Mouse (Mus musculus) mesoderm, embryonic 11.5 days (tissue): ENCODE data around the gene Ago3.

Source experiments
- DNase-seq: peaks from one replicate; pipeline ENCODE4 v3.0.0-alpha.2; 2012; ENCODE audit warnings: low read depth, low spot score

Ago3 gene

DNA sequence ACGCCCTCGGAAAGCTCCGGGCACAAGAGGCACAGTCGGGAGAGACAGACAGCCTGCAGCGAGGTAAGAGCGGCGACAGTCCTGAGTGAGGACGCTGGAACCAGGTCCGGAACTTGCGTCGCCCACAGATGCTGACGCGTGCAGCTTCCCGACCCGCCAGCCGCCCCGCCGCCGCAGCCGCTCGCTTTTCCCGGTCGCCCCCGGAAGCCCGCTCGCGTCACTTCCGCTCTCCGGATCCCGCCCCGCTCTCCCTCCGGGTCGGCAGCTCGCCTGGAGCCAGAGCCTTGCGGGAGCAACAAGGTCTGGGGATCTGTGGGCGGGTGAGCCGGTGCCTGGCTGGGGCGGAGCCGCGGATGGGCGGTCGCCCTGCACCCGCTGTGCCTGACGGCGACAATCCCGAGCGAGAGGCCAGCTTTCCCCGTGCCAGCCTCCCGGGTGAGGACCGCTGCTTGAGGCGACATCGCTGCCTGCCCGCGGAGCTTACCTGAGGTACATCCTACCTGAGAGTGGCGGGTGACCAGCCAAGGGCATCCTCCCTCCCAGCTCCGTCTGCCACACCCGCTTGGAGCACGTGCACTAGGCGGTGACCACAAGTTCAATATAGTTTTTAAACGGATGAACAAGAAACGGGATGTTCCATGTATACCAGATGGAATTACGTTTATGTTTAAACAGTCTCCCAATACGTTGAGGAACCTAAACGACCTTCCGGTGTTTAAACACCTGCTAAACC is at the start of gene Ago3:
TSS of gene Ago3 (minus strand) at position 210 of the 733 bp plus-strand sequence.
- DNase-seq = peak; percentile 93

DNA sequence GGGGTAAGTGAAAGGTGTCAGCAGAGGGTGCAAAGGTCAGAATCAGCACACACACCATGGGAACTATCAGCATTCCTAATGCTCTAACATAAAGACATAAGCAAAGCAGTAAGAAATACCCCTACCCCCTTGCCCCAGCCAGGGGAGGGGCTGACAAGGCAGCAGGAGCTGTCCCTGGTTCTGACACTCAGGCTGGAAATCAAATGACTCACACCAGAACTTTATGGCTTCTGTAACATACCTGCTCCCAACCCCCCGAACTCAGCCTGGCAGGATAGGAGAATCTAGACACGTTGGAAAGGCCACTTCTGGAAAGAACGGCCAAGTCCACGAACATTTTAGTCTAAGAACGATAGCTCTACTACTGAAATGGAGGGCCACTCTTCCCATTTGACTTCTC is 43.7 kb upstream of the Ago3 start:
- peak; percentile 27 for DNase-seq

DNA sequence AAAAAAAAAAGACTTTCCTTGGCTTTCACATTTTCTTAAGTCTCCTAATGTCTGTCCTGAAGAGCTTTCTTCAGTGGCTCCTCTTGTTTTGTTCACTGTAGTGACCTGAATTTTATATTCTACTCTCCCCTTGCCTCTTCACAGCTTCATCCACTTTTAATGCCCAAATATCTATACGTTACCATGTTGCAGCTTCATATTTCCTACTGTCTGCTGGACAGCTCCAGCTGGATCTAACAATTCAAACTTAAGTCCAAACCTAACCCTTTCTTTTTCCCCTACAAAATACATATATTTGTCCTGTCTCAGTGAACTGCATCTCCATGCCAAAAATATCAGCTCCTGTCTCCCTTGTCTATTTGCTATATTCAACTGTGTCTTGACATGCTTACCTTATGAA is 40.0 kb upstream of the Ago3 start:
- no peak for DNase-seq

DNA sequence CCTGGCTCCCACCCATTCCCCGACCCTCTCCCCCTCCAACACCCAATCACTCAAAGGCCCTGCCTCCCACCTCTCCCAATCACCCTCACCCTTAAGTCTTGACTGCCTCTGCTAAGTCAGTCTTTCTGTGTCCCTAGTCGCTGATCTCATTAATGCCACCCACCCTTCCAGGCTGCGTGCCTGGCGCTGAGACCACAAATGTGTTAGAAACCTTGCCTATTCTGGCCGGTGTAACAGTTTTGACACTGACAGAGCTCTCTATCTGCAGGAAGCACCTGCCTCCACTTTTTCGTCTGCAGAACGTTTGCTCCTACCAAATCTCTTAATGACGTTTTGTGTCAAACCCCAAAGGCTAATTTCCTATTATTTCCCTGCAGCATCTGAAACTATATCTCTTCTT is 39.6 kb upstream of the Ago3 start:
- no peak for DNase-seq

DNA sequence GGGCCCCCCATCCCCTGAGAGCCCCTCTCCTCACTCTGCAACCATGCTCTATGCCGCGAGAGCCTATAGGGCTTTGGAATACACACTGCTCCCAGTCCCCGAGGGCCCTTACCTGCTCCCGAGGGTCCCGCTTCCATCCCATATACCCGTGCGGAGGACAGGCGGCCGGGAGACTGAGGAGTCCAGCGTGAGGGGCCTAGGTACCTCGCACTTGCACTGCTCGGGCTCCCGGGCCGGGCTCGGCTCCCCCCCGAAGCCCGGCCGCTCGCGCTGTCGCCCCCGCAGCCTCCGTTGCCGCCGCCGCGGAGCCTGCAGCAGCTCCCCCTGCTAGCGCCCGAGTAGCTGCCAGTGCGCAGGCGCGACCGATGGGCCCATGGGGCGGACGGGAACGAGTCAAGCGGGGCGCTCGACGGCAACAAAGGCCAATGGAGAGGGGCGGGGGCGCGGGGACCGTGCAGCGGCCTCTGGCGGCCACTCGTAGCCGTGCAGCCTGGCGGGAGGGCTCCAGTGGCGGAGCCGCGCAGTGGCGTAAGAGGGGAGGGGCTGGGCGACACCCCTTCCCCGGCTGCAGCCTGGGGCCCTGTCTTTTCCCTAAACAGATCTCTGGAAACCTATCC is 39.0 kb upstream of the Ago3 start, which contains the start of gene Ago1:
TSS of gene Ago1 (minus strand) at position 299 of the 617 bp plus-strand sequence.
- DNase-seq = peak; percentile 97

DNA sequence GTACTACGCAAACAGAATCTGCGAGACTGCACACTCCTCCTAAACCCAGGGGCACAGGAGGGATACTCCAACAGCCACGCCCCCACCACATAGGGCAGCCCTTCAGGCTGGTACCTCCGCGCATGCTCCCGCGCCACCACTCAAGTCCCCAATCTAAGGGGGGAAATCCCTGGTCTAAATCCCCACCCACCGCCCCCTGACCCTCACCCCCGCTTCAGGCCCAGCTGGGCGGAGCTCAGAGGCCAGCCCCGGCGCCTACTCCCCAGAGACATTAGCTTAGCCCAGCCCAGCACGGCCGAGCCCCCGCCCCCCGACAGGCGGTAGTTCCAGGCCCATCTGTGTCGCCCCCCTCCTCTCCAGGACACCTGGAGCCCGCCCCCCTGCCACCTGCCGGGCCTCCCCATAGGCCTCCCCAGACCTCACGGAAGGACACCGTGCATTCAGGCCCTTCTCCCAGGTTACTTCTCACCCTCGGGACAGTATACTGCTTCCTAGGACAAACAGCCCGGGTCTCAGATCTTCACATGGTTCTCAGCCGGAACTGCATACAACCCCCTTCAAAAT is 38.4 kb upstream of the Ago3 start:
- peak; percentile 93 for DNase-seq

DNA sequence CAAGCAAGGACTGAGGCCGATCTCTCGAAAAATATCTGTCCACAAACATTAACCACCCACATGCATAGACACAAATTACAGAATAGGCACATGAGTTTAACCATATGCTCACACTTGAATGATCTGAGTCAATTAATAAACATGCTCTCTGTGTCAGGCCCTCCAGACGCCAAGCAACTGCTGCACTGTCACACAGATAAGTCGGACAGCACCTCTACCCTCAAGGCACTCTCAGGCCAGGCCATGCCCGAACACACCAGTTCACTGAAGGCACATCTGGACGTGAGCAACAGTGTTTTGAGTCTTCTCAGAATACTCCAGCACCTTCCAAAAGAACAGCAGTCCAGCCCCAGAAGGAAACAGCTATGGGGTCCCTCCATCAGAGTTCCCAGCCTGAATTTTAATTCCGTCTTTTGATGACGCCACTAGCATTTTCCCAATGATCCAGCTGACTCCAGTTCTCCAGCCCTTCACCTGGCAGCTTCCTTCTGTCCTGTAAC is 36.9 kb upstream of the Ago3 start:
- DNase-seq = no peak

DNA sequence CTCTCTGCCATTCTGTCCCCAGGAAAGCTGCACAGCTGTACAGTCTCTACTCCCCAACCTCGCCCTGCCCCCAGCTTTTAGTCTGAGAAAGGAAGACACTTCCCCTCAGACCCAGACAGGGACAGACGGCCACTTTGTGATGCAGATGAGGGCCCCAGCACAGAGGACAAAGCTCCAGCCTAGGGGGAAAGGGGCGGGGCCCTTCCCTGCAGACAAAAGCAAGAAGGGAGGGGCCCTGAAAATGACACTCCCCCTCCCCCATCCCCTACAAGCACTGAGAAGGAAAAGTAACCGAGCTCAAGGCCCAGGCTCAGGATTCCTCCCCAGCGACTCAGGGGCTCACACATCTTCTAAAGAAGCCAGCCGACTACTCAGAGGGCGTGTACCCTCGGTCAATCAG is 36.5 kb upstream of the Ago3 start:
- DNase-seq = peak; percentile 92

DNA sequence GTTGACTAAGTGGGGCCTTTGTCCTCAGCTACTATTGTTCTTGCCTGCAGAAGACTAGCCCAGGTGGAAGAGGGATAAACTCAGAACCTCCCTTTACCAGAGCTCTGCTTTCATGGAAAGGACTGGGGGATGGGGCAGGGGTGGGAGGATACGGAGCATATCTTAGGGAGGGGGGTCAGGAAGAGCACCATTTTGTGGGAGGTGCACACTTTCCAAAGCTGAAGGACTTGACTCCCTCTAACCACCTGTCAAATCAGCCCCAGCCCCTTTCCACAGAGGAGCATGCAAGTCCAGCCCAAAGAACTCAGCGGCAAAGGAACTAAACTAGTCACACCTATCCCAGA is 35.5 kb upstream of the Ago3 start:
- DNase-seq = peak; percentile 56

DNA sequence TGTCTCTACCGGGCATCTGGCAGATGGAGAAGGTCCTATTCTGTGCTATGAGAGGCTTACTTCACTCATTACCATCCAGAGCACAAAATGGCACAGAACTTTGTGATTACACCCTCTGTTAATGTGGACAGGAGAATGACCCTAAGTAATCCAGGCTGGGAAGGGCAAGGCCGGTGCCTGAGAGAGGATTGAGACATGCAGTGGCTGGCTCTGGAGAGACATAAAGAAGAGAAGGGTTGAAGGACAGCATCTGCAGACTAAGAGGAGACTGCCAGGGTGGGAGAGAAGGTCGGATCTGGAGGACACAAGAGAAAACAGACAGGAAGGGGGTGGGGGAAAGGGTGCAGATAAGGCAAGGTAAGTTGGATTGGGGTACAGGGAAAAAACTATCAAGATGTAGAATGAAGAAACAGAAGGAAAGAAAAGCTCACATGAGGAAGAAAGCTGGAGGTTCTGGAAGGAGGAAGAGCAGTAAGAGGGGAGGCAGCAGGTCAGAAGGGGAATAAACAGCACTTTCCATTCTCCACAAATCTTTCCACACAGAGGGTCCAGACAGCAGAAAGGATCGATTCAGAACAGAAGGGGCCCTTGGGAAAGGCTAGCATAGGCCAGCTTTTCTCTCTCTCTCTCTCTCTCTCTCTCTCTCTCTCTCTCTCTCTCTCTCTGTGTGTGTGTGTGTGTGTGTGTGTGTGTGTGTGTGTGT is 35.0 kb upstream of the Ago3 start:
- DNase-seq = peak; percentile 50

DNA sequence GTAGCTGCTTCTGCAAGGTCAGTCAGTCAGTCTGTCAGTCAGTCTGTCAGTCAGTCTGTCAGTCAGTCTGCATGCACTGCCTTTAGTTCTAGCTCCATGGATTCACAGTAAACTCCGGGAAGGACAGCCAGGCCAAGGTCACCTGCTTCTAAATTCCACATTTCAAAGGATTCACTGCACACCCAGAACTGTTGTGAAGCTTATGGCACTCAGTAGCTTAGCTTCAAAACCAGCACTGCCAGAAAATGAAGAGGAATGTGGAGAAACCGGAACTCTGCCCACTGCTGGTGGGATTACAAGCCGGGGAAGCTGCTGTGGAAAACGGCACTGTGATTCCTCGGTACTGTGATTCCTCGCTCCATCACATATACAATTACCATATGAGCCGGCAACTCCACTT is 26.1 kb upstream of the Ago3 start:
- DNase-seq = no peak

DNA sequence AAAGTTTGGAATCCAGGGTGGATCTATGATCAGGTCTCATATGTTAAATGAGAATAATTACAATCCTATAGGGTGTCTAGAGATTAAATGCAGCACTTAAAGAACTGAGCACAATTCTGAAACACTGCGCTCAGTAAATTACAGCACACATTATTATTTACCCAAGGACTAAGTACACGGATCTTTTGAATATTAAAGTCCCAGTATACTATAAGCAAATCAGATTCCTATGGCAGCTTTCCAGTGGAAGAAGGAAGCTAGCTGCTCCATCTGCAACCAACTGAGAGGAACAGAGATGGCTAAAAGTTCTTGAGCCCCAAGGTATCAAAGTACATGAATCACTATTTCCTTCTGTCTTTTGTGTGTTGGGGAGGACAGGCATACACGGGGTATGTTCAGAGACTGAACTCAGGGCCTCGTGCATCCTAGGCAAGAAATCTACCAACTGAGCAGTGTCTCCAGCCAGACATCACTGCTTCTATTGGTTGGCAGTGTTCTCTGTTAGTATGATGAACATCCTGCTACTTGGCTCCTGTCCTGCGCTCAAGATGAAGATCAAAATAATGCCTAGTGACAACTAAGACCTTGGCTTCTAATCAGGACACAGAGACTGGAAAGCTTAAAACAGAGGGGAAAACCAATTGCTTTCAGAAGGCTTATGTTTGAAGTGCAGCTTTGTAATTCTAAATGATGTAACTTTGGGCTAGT is 25.3 kb upstream of the Ago3 start:
- DNase-seq = no peak

DNA sequence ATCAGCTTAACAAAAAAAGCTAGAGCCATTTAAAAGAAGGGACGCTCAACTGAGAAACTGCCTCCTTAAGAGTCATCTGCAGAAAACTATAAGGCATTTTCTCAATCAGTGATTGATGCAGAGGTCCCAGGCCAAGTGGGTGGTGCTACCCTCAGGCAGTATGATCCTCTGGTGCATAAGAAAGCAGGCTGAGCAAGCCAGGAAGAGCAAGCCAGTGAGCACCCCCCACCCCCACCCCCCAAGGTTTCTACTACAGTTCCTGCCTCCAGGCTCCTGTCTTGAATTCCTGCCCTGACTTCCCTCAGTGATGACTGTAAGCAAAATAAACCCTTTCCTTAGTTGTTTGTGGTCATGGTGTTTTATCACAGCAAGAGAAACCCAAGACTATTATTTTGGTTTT is 20.9 kb upstream of the Ago3 start:
- no peak for DNase-seq

DNA sequence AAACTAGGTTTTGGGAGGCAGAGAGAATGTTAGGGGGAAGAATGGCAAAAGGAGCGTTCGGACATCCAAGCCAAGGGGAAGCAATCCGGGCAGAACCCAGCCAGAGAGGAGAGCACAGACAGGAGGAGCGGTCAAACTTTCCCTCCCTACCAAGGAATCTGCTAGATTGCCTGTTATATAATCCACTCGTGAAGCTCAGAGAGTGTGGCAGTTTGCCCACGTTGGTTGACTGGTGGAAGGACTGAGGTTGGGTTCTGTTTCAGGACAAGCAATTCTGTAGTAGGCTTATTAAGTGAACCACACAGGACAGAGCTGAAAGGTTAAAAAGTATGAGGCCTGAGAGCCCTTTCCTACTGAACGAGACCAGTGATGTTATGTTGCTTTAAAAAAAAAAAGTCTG is 17.8 kb upstream of the Ago3 start:
- no peak for DNase-seq

DNA sequence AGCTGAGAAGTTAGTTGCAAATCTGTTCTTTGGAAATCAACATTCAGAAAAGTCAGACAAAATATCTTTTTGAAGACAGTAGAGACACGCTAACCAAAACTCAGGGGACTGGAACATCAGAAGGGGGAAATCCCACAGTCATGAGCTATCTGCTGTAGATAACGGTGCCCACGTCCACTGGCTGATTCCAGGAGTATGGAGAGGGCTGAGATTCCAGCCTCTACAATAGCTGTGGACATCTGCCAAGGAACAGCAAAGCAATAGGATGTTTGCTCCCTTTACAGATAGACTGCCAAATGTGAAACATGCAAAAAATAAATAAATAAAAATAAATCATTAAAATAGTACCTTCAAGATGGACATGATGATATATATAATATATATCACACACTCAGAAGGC is 15.2 kb upstream of the Ago3 start:
- no peak for DNase-seq

DNA sequence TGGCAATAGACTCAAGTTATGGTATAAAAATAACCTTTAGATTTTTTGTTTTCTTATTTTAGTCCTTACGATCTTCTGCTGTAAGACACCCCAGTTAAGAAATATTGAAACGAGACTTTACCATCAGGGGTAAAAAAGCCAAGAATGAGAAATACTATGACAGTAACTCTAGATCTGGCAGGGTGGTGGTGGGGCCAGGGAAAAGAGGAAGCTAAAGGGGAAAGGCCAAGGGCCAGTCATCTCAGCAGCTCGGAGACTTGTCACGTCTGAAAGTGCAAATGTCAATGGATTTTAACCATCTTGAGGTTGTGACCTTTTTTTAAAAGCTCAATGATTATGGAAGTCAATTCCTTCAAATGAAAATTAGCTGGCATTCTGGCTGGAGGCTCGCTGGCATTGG is 8.9 kb upstream of the Ago3 start:
- DNase-seq = no peak

DNA sequence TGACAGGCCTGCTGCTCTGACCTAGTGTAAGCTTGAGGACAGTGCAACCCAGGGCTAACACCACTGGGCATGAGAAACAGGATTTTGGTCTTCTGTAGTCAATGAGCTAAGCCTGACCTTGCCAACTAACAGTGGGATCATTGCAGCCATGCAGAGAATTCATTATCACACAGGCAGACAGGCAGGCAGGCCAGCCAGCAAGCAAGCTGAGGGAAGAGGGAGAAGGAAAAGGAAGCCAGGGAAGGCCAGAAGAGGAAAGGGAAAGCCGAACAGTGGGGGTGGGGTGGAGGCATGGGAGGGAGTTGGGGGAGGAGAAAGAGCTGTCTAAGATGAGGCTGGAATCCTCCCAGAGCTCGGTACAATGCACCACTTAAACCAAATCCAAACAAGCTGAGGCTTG is 6.9 kb upstream of the Ago3 start:
- DNase-seq = no peak

DNA sequence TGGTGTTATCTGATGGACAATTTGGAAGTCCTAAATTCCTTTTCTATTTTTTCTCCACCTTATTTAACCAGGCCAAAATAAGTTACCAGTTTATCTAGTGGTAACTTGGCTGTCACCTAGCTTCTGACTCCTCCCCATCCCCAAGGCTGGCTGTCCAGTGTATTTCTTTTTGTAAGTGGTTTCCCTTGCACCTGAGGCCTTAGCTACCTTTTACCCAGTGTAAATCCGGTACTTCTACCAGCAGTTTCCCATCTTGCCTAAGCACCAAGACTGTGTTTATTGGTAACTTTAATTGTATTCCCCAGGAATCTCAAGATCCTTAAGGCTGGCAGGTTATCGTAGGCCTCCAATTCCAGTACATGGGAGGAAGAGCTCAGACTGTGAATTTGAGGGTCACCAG is 4.7 kb upstream of the Ago3 start:
- DNase-seq = no peak

DNA sequence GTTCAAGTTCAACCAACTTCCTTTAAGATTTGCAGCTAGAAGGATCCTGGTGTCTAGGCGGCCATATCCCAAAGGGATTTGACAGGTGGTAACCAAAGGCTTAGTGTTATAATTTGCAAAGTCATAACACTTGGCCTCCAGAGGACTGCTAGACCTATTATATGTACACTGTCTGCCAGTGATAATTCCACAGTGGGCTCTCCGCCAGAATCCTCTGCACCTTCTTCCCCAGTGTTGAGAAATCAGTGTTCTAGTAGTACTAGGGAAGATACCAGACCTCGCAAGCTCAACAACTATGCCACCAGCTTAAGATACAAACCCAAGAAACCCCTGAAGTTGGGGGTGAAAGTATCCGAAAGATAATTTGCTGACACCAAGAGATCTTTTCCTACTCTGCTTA is 3.8 kb upstream of the Ago3 start:
- DNase-seq = no peak

DNA sequence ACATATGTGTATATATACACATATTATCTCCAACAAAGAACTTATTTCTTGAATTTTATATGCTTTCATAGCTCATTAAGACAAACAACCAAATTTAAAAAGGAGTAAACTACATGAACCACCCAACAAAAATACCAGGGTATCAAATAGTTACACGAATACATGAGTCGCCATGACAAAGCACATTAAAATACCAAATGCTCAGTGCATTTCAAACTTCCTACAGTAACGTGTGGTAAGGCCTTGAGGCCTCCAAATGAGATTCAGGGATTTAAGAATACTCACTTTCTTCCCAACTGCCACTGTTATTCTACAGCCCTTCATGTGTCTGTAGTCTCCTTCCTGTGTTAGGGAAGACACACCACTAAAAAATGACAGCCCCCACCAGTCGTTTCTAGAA is 2.4 kb upstream of the Ago3 start:
- DNase-seq = no peak

DNA sequence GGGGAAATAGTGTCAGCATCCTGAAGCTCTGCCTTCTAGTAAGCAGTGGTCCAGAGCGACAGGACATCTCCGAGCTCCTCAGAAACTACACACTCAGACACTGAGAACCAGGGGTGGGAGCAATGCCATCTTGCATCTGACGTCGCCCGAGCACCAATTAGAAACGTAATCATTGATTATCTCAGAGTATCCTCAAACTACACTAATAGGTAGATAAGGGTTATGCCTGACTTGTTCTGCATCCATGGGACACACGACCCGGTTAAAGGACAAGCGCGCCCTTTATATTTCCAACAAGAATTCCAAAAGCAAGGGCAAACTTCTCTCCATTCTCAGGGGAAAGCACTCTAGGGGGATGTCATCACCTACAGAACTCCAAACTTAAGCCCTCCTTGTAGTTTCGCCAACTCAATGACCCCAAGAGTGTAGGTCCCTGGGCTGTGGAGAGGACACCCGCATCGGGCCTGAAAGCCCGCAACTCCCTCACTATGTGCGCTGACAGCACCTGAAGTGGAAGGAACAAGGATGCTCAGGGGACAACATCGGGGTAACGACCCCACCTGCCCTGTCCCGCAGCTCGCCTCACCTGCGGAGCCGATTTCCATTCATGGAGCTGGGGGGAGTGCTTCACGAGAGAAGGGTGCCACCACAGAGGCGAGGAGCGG is 542 bp downstream of the Ago3 start:
- no peak for DNase-seq
